Mouse (Mus musculus) liver (tissue): ENCODE results near the gene Zfp366.
A peak's percentile ranks its signal among the peaks of the same experiment; 100 is the strongest.

Experiments used
- DNase-seq: peaks from one replicate; pipeline ENCODE4 v3.0.0-alpha.2; 2020; ENCODE audit warnings: mixed read lengths

Gene Zfp366

GRCm38 (mm10) chr13:99228821-99229570, 44.4 kb downstream of the Zfp366 start:
- DNase-seq: no peak

GRCm38 (mm10) chr13:99229641-99230494, 45.2 kb downstream of the Zfp366 start:
- DNase-seq: no peak

- no peak for DNase-seq
These were observed 45.9 kb downstream of the Zfp366 start for GRCm38 (mm10) chr13:99230495-99230868.

- DNase-seq: no peak
These were observed 48.7 kb downstream of the Zfp366 start for GRCm38 (mm10) chr13:99233333-99233732.

- no peak for DNase-seq
These were observed 49.3 kb downstream of the Zfp366 start for GRCm38 (mm10) chr13:99233956-99234355.

- DNase-seq: no peak
These were observed 51.0 kb downstream of the Zfp366 start for GRCm38 (mm10) chr13:99235428-99236210.

GRCm38 (mm10) chr13:99236222-99236621, 51.6 kb downstream of the Zfp366 start:
- no peak for DNase-seq

GRCm38 (mm10) chr13:99237122-99237521, 52.5 kb downstream of the Zfp366 start:
- DNase-seq: no peak

- no peak for DNase-seq
These were observed 53.2 kb downstream of the Zfp366 start for GRCm38 (mm10) chr13:99237841-99238216.

GRCm38 (mm10) chr13:99238217-99239160, 53.9 kb downstream of the Zfp366 start:
- peak; percentile 18 for DNase-seq

GRCm38 (mm10) chr13:99239161-99239530, 54.5 kb downstream of the Zfp366 start:
- DNase-seq: no peak

- DNase-seq: no peak
These were observed 55.1 kb downstream of the Zfp366 start for GRCm38 (mm10) chr13:99239741-99240140.

- DNase-seq: no peak
These were observed 57.4 kb downstream of the Zfp366 start for GRCm38 (mm10) chr13:99241984-99242383.

- no peak for DNase-seq
These were observed 58.3 kb downstream of the Zfp366 start for GRCm38 (mm10) chr13:99242895-99243294.

- DNase-seq: no peak
These were observed 59.2 kb downstream of the Zfp366 start for GRCm38 (mm10) chr13:99243831-99244230.

GRCm38 (mm10) chr13:99244471-99244870, 59.8 kb downstream of the Zfp366 start:
- DNase-seq: no peak

- no peak for DNase-seq
These were observed 60.3 kb downstream of the Zfp366 start for GRCm38 (mm10) chr13:99244896-99245295.

GRCm38 (mm10) chr13:99245916-99246460, 61.4 kb downstream of the Zfp366 start:
- DNase-seq: no peak

GRCm38 (mm10) chr13:99250806-99251205, 66.2 kb downstream of the Zfp366 start:
- DNase-seq: no peak

GRCm38 (mm10) chr13:99254215-99254614, 69.6 kb downstream of the Zfp366 start:
- no peak for DNase-seq

- DNase-seq: no peak
These were observed 70.2 kb downstream of the Zfp366 start for GRCm38 (mm10) chr13:99254781-99255180.

- DNase-seq: no peak
These were observed 72.3 kb downstream of the Zfp366 start for GRCm38 (mm10) chr13:99256916-99257315.
